In the genomic region with DNA sequence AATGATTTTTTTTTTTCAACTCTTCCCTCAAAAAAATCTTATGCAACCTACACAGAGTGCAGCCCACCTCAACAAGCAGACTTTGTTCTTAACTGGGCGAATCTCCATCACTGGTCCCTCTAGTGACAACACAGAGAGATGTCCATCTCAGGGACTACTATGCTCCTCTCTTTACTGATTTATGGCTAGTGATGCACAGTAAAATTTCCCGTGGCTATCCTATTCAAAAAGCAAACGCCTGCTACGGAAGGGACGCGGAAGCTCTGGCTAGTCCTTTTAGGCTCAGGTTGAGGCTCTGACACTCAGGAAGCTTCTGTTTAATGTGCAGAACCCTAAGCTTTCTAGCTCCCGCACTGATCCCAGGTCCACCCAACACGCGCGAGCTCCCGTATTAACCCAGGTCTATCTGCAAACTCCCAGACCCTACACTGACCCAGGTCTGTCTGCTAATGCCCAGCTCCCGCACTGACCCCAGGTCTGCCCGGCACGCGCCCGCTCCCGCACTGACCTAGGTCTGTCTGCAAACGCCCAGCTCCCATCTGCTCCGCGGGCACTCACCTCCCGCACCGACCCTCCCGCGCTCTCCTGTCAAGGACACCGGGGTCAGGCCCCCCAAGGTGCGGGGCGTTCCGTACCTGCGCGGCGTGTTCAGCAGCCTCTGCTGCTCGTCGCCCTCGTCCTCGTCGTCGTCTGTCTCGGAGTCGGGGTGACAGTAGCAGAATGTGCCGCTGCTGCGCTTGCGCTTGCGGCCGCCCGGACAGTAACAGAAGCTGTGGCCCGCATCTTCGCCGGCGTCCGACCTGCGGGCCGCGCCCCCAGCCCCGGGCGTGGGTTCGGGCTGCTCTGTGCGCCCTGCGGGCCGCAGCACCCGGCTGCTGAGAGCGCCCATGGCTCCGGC, we compare ENCODE assay signal across 8 mouse cellular contexts. TPM values are rescaled to one million over a fixed set of nuclear protein-coding genes. Genes with fewer than 3 reads are reported as not detected.
A peak's percentile ranks its signal among the peaks of the same experiment; 100 is the strongest.
DNase-seq lines count a peak whose midpoint lies in the region; ATAC-seq and TF ChIP-seq lines count a peak whose summit lies in the region.

No protein-coding gene starts in this region.

- H3K36me3 ChIP-seq in embryonic facial prominence, embryonic 13.5 days: peaks cover 3% of the 10 kb centered on the region; the same call in 1 of the 2 replicates
- H3K36me3 ChIP-seq in heart, embryonic 11.5 days (ENCODE audit: control insufficient read depth, insufficient read depth, low read length): no peaks in the 10 kb centered on the region
- H3K36me3 ChIP-seq in midbrain, embryonic 10.5 days: peaks cover 3% of the 10 kb centered on the region

- ATAC-seq in Patski: peak; percentile 52
- ATAC-seq in embryonic facial prominence, embryonic 13.5 days (ENCODE audit: insufficient number of reproducible peaks, insufficient read depth, low FRiP score, low TSS enrichment, low read depth): peak; percentile 60
- peak; percentile 33 for ATAC-seq in heart, embryonic 11.5 days (replicated peaks; ENCODE audit: insufficient number of reproducible peaks, low FRiP score, low TSS enrichment)

- no peaks in the 10 kb centered on the region for H3K27me3 ChIP-seq in Patski
- no peaks in the 10 kb centered on the region for H3K27me3 ChIP-seq in embryonic facial prominence, embryonic 13.5 days
- no peaks in the 10 kb centered on the region for H3K27me3 ChIP-seq in heart, embryonic 11.5 days (ENCODE audit: control insufficient read depth, insufficient read depth, low read length)
- H3K27me3 ChIP-seq in midbrain, embryonic 10.5 days (ENCODE audit: low read depth, poor library complexity, severe bottlenecking): no peaks in the 10 kb centered on the region

- peak overlapping the region; percentile 96 for H3K4me2 ChIP-seq in embryonic facial prominence, embryonic 13.5 days
- peak overlapping the region; percentile 99 for H3K4me2 ChIP-seq in heart, embryonic 11.5 days

- H3K9me3 ChIP-seq in embryonic facial prominence, embryonic 13.5 days: no peaks in the 10 kb centered on the region
- H3K9me3 ChIP-seq in heart, embryonic 11.5 days (replicated peaks; ENCODE audit: control insufficient read depth, low read length): no peaks in the 10 kb centered on the region
- no peaks in the 10 kb centered on the region for H3K9me3 ChIP-seq in midbrain, embryonic 10.5 days (replicated peaks)

- under 1% methylated on average over 62 of the region's 62 CpGs for WGBS in embryonic facial prominence, embryonic 13.5 days
- under 1% methylated on average over 61 of the region's 62 CpGs for WGBS in heart, embryonic 11.5 days (ENCODE audit: insufficient replicate concordance)
- WGBS in midbrain, embryonic 10.5 days: under 1% methylated on average over 62 of the region's 62 CpGs

- peak overlapping the region; percentile 52 for H3K27ac ChIP-seq in embryonic facial prominence, embryonic 13.5 days
- peak overlapping the region; percentile 63 for H3K27ac ChIP-seq in heart, embryonic 11.5 days (ENCODE audit: low read depth, low read length)
- peak overlapping the region; percentile 93 for H3K27ac ChIP-seq in midbrain, embryonic 10.5 days (replicated peaks)

- CTCF ChIA-PET in Patski (lab: Charles Lee): interaction anchor here (0.7 to 2.1 kb wide), 3 partner anchors 11 to 75 kb away, joined by 3 to 6 read pairs (median 3); no protein-coding TSS in a partner anchor

- POLR2A ChIA-PET in Patski (lab: Charles Lee): interaction anchor here (0.7 kb wide), 1 partner anchor 18 kb away, joined by 3 read pairs; no protein-coding TSS in a partner anchor

- DNase-seq in layer of hippocampus, adult 9-11 months: peak; percentile 42
- no peak for DNase-seq in layer of hippocampus, postnatal 10 days (ENCODE audit: low spot score in 2 of 2)
- no peak for DNase-seq in Patski (ENCODE audit: low read depth, low spot score)
- DNase-seq in left cerebral cortex, adult 8-10 months (ENCODE audit: low spot score in 2 of 2): peak; percentile 28 to 47
- DNase-seq in midbrain, embryonic 10.5 days (ENCODE audit: low spot score): no peak
- peak; percentile 18 for DNase-seq in telencephalon, adult 2 months (ENCODE audit: low read depth, low spot score)

- H3K4me1 ChIP-seq in embryonic facial prominence, embryonic 13.5 days: peaks cover 23% of the 10 kb centered on the region
- H3K4me1 ChIP-seq in heart, embryonic 11.5 days (ENCODE audit: control insufficient read depth, insufficient read depth, low read length): peaks cover 7% of the 10 kb centered on the region; the same call in 1 of the 2 replicates
- peaks cover 26% of the 10 kb centered on the region for H3K4me1 ChIP-seq in midbrain, embryonic 10.5 days

- H3K4me3 ChIP-seq in embryonic facial prominence, embryonic 13.5 days: peak overlapping the region; percentile 72
- peak overlapping the region; percentile 97 for H3K4me3 ChIP-seq in heart, embryonic 11.5 days (ENCODE audit: low read depth, low read length)
- H3K4me3 ChIP-seq in midbrain, embryonic 10.5 days: peak overlapping the region; percentile 99

- in situ Hi-C loops in Patski (cut with MboI; ENCODE audit: low pct_unique_long_range_greater_than_20kb): no loop called here

- no peak for TF ChIP-seq CTCF in Patski (IDR thresholded peaks at IDR 0.05)

- peak overlapping the region; percentile 93 for H3K9ac ChIP-seq in embryonic facial prominence, embryonic 13.5 days
- H3K9ac ChIP-seq in heart, embryonic 11.5 days (ENCODE audit: low read depth, low read length): peak overlapping the region; percentile 86

RNA-seq across cellular contexts. Expression of a gene that starts 0.7 kb away (rescaled TPM):
- 10 to 100 TPM; 37.9 to 40.2 TPM for total RNA-seq in layer of hippocampus, postnatal 10 days (2021)
- polyA plus RNA-seq in Patski (2021): 59.1 TPM
- 46.6 and 48.6 TPM in 2 replicates for polyA plus RNA-seq in embryonic facial prominence, embryonic 13.5 days (2015; fragmentation: Nextera tagmentation; extraction: Ambion mirVana)
- polyA plus RNA-seq in heart, embryonic 11.5 days (2014; fragmentation: Nextera tagmentation; extraction: Ambion mirVana): 18.5 and 22.2 TPM in 2 replicates
- 10 to 100 TPM; 30.3 to 34.8 (median 31.3) TPM for total RNA-seq in left cerebral cortex, adult 8-10 months (2022)
- polyA plus RNA-seq in midbrain, embryonic 10.5 days (2016; fragmentation: Nextera tagmentation; extraction: Ambion mirVana): 33.9 and 34.0 TPM in 2 replicates

RNA-seq across cellular contexts. Expression of a gene that starts 48.2 kb away (rescaled TPM):
- total RNA-seq in layer of hippocampus, postnatal 10 days (2021): 10 to 100 TPM; 56.4 to 63.5 TPM
- polyA plus RNA-seq in Patski (2021): 104 TPM
- polyA plus RNA-seq in embryonic facial prominence, embryonic 13.5 days (2015; fragmentation: Nextera tagmentation; extraction: Ambion mirVana): 137 and 148 TPM in 2 replicates
- 97.6 and 109 TPM in 2 replicates for polyA plus RNA-seq in heart, embryonic 11.5 days (2014; fragmentation: Nextera tagmentation; extraction: Ambion mirVana)
- 10 to 100 TPM; 48.0 to 60.8 (median 55.4) TPM for total RNA-seq in left cerebral cortex, adult 8-10 months (2022)
- 128 and 133 TPM in 2 replicates for polyA plus RNA-seq in midbrain, embryonic 10.5 days (2016; fragmentation: Nextera tagmentation; extraction: Ambion mirVana)

Comparison
In these comparisons a context has a peak if more than half of its experiments do, and no peak if none do; other contexts are left out.
1. DNase-seq: peak in layer of hippocampus, adult 9-11 months (single experiment), left cerebral cortex, adult 8-10 months (2 of 2) and telencephalon, adult 2 months (single experiment); none in layer of hippocampus, postnatal 10 days (0 of 2), Patski (single experiment) and midbrain, embryonic 10.5 days (single experiment).
2. Peak in every context shown above with its lines, with median percentiles within 50 percentile points of each other: ATAC-seq, H3K27ac ChIP-seq and H3K4me3 ChIP-seq.